Mouse (Mus musculus) midbrain, postnatal 0 days (tissue): ENCODE data around the gene Klrg1. TPM values are rescaled to one million over a fixed set of nuclear protein-coding genes. Genes with fewer than 3 reads are reported as not detected.
A peak's percentile ranks its signal among the peaks of the same experiment; 100 is the strongest.

Source experiments
- ATAC-seq: fragments of 200-750 bp; cut with Nextera tagmentation; 2 replicates; pipeline ENCODE4 v1.8.0; 2017; ENCODE audit warnings: moderate number of reproducible peaks, mild to moderate bottlenecking, moderate TSS enrichment, moderate library complexity; ENCODE audit not compliant: low FRiP score
- DNase-seq: peaks from one replicate; pipeline ENCODE4 v3.0.0-alpha.2; 2015; ENCODE audit warnings: low spot score
- H3K27ac ChIP-seq: fragments of 300-500 bp; sonication (generic); 2 replicates; pipeline ENCODE4 v1.5.1; 2014; ENCODE audit warnings: low read depth, mild to moderate bottlenecking, low read length, mixed read lengths
- H3K27me3 ChIP-seq: fragments of 300-500 bp; sonication (generic); 2 replicates; pipeline ENCODE4 v1.6.1; 2014; ENCODE audit warnings: low read length, control low read depth, mixed read lengths; ENCODE audit not compliant: insufficient read depth
- H3K36me3 ChIP-seq: fragments of 300-500 bp; sonication (generic); 2 replicates; pipeline ENCODE4 v1.6.1; 2014; ENCODE audit warnings: low read length, control low read depth, mixed read lengths; ENCODE audit not compliant: insufficient read depth
- H3K4me1 ChIP-seq: fragments of 300-500 bp; sonication (generic); 2 replicates; pipeline ENCODE4 v1.6.1; 2014; ENCODE audit warnings: mild to moderate bottlenecking, control low read depth, antibody characterized with exemption, low read length, mixed read lengths; ENCODE audit not compliant: insufficient read depth
- H3K4me2 ChIP-seq: fragments of 300-500 bp; sonication (generic); 2 replicates; pipeline ENCODE4 v1.6.1; 2014; ENCODE audit warnings: low read depth, mild to moderate bottlenecking, low read length, mixed read lengths; ENCODE audit not compliant: poor library complexity, severe bottlenecking
- H3K4me3 ChIP-seq: fragments of 300-500 bp; sonication (generic); 2 replicates; pipeline ENCODE4 v1.5.1; 2014; ENCODE audit warnings: low read depth, mild to moderate bottlenecking, low read length, moderate library complexity
- H3K9ac ChIP-seq: fragments of 300-500 bp; sonication (generic); replicated peaks from 2 replicates; pipeline ENCODE4 v1.6.1; 2014; ENCODE audit warnings: mild to moderate bottlenecking, low read length, moderate library complexity, mixed read lengths; ENCODE audit not compliant: poor library complexity, severe bottlenecking
- H3K9me3 ChIP-seq: fragments of 300-500 bp; sonication (generic); 2 replicates; pipeline ENCODE4 v1.6.1; 2016; ENCODE audit warnings: low read length, control low read depth
- CTCF ChIP-seq: IDR thresholded peaks from 2 replicates; pipeline ENCODE4 v1.5.1; 2016; ENCODE audit warnings: antibody characterized with exemption, mild to moderate bottlenecking
- WGBS: fragments of 180-500 bp; shearing (Covaris S2); extraction: QIAGEN DNeasy Blood & Tissue Kit; methylation state at CpG from one replicate; pipeline ENCODE4 v1.1.7; 2014; 5-methylcytosine and 5-hydroxymethylcytosine counted together
- polyA plus RNA-seq: library from polyadenylated mRNA; unstranded; fragments of >200 nt; fragmentation: Nextera tagmentation; extraction: Ambion mirVana; gene quantifications from 2 replicates; pipeline ENCODE4 v1.2.1, GENCODE M21; 2015
- total RNA-seq: library from RNA; depleted of rRNA; stranded (reverse); fragments of >200 nt; gene quantifications from 2 replicates; pipeline ENCODE4 v1.2.3, GENCODE M21; 2014; rRNA removed

Klrg1 gene
- total RNA-seq (0.33 and 0.52 TPM in 2 replicates), polyA plus RNA-seq (1.4 and 1.9 TPM in 2 replicates)

- Histone ChIP-seq H3K4me3 (no peak within 1 kb of the TSS), H3K9me3 (no peaks in the 10 kb centered on the region), H3K27me3 (no peaks in the 10 kb centered on the region), H3K4me2 (no peak within 1 kb of the TSS), H3K36me3 (no peaks in the 10 kb centered on the region), H3K9ac (no peak within 1 kb of the TSS), H3K4me1 (no peaks in the 10 kb centered on the region), H3K27ac (no peak within 1 kb of the TSS)
- WGBS, result 85% methylated on average over 6 of the region's 6 CpGs
- DNase-seq (no peak), ATAC-seq (no peak)
- no peak for TF ChIP-seq CTCF
Measured at GRCm38 (mm10) chr6:122282782-122283181, at the start of gene Klrg1. TSS of gene Klrg1 (minus strand) at chr6:122282882.

DNA sequence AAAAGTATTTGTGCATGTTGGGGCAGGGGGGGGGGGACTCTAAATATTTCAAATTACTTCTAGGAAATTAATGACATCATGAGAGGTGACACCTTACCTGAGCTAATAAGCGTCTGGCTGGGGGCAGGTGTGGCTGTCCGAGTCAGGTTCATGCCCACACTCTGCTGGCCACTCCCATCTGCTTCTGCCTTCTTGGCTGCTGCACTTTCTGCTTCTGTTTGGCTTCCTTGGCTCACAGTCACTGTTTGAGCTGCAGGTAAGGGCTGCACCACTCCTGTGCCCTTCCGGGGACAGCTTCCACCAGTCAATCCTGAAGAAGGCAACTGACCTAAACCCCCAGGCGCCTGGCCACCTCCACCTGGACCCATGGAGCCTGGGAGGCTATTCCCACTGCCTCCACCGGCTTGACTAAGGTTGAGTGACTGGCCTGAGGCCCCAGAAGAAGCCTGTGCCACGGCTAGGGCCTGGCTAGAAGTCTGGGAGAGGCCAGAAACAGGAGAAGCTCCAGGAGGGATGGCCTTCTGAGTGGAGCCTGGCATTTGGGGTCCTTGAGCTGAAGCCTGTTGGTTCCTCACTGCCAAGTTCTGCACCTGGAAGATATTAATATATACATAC, 42.8 kb upstream of the Klrg1 start:
- DNase-seq (no peak), ATAC-seq (no peak)
- whole genome bisulfite sequencing, result 91% methylated on average over 6 of the region's 6 CpGs
- H3K9ac ChIP-seq, result no peak overlapping the region
- TF ChIP-seq CTCF, result no peak
- no peak overlapping the region for H3K4me2 ChIP-seq
- H3K4me1 ChIP-seq, result no peaks in the 10 kb centered on the region
- no peak overlapping the region for H3K4me3 ChIP-seq
- H3K27me3 ChIP-seq, result no peaks in the 10 kb centered on the region
- peaks cover 45% of the 10 kb centered on the region for H3K36me3 ChIP-seq
- H3K9me3 ChIP-seq, result no peaks in the 10 kb centered on the region
- no peak overlapping the region for H3K27ac ChIP-seq

GRCm38 (mm10) chr6:122318726-122319125, 36.0 kb upstream of the Klrg1 start:
- WGBS, result 97% methylated on average over 1 of the region's 1 CpGs
- H3K4me1 ChIP-seq, result no peaks in the 10 kb centered on the region
- no peak overlapping the region for H3K27ac ChIP-seq
- no peak for ATAC-seq
- no peak for TF ChIP-seq CTCF
- peaks cover 82% of the 10 kb centered on the region for H3K36me3 ChIP-seq
- no peak overlapping the region for H3K9ac ChIP-seq
- no peaks in the 10 kb centered on the region for H3K9me3 ChIP-seq
- no peak for DNase-seq
- no peak overlapping the region for H3K4me2 ChIP-seq
- H3K27me3 ChIP-seq, result no peaks in the 10 kb centered on the region
- no peak overlapping the region for H3K4me3 ChIP-seq

- Histone ChIP-seq H3K4me2 (peak overlapping the region; percentile 77), H3K9me3 (no peaks in the 10 kb centered on the region), H3K36me3 (peaks cover 21% of the 10 kb centered on the region), H3K4me1 (peaks cover 11% of the 10 kb centered on the region; the same call in 1 of the 2 replicates), H3K27me3 (no peaks in the 10 kb centered on the region), H3K4me3 (no peak overlapping the region; the same call in 1 of the 2 replicates), H3K9ac (0 out of 2 replicates have a peak overlapping the region, but pooled peaks have one; percentile 33), H3K27ac (no peak overlapping the region)
- ATAC-seq (no peak), DNase-seq (no peak)
- WGBS, result 79% methylated on average over 5 of the region's 5 CpGs
- TF ChIP-seq CTCF, result no peak
Measured at GRCm38 (mm10) chr6:122310187-122310820, 27.6 kb upstream of the Klrg1 start.

DNA sequence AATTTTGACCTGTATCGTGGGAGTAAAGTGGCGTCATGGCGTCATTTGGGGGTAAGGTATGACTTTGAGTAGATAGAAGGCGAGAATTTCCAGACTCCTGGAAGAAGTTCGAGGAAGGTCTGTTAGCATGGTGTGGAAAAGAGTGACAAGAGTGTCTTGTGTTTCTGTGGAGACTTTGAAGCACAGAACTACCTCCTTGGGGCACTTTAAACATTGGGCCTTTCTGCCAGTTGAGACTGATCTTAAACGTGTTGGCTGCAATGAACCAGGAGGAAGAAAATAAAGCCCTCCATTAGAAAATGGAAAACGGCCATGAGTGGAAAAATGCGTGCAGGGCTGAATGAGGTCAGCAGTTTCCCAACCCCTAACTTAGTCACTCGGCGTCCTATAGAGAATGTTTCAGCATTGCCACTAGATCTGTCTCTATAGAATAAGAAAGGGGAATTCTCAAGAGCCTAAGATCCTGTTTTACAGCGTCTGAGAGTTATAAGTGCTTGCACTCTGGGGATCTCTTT, 26.8 kb upstream of the Klrg1 start:
- no peak overlapping the region for H3K27ac ChIP-seq
- H3K36me3 ChIP-seq, result peaks cover 14% of the 10 kb centered on the region
- no peaks in the 10 kb centered on the region for H3K27me3 ChIP-seq
- peak overlapping the region; percentile 74 for H3K4me3 ChIP-seq
- peak overlapping the region; percentile 77 for H3K4me2 ChIP-seq
- no peaks in the 10 kb centered on the region for H3K9me3 ChIP-seq
- DNase-seq (no peak), ATAC-seq (no peak)
- no peak for TF ChIP-seq CTCF
- 11% methylated on average over 11 of the region's 11 CpGs for WGBS
- peaks cover 11% of the 10 kb centered on the region; the same call in 1 of the 2 replicates for H3K4me1 ChIP-seq
- peak overlapping the region; percentile 68 for H3K9ac ChIP-seq
